Mouse (Mus musculus) myocyte (in vitro differentiated cells): ENCODE measurements around the gene Ly86.

ENCODE experiments used
- E2F4 ChIP-seq: IDR thresholded peaks from one replicate; pipeline ENCODE4 v1.6.1; 2011; ENCODE audit warnings: mild to moderate bottlenecking, control low read depth, moderate library complexity; ENCODE audit not compliant: insufficient read depth
- MAX ChIP-seq: IDR thresholded peaks from one replicate; pipeline ENCODE4 v1.6.1; 2011; ENCODE audit warnings: low read depth, mild to moderate bottlenecking, control low read depth
- POLR2A ChIP-seq: IDR thresholded peaks from one replicate; pipeline ENCODE4 v1.6.1; 2011; ENCODE audit warnings: low read depth, mild to moderate bottlenecking, control low read depth, moderate library complexity; ENCODE audit not compliant: insufficient read length
- TCF3 ChIP-seq: IDR thresholded peaks from one replicate; pipeline ENCODE4 v1.6.1; 2011; ENCODE audit warnings: low read depth, control low read depth; ENCODE audit not compliant: insufficient read length
- USF1 ChIP-seq: IDR thresholded peaks from one replicate; pipeline ENCODE4 v1.6.1; 2011; ENCODE audit warnings: low read depth, mild to moderate bottlenecking, control low read depth, moderate library complexity

GRCm38 (mm10) chr13:37332779-37333543 lies 12.0 kb upstream of the Ly86 start:
- TF ChIP-seq E2F4 (no peak), POLR2A (no peak), USF1 (no peak), MAX (no peak), TCF3 (no peak)
